Mouse (Mus musculus): ENCODE measurements at regions not wholly inside any gene's neighbourhood (a gene's known extent, or its start where the extent isn't known, plus 50 kb on each side); places are given as distances from the start of the nearest gene placed in this dataset.

GRCm38 (mm10) chr17:15208030-15208807, 166.9 kb upstream of the Gm3448 start:
- no peaks in the 10 kb centered on the region for H3K9me3 ChIP-seq (ENCODE audit: low read depth, low read length)
- TF ChIP-seq CTCF (IDR thresholded peaks at IDR 0.05; ENCODE audit: low read depth) = no peak
- peak overlapping the region; percentile 27 for H3K4me3 ChIP-seq (ENCODE audit: low read depth, low read length)
- 0 out of 2 replicates have a peak, but pooled peaks cover 3% of the 10 kb centered on the region for H3K4me1 ChIP-seq (ENCODE audit: insufficient read depth)
- DNase-seq (peak; percentile 83), ATAC-seq (ENCODE audit: insufficient read depth) (peak; percentile 59)
- 10% methylated on average over 19 of the region's 19 CpGs for WGBS
- no peak overlapping the region for H3K27ac ChIP-seq (ENCODE audit: low read depth)
- no peaks in the 10 kb centered on the region for H3K36me3 ChIP-seq (ENCODE audit: insufficient read depth)
- peak overlapping the region; percentile 53 for H3K4me2 ChIP-seq
- H3K27me3 ChIP-seq (ENCODE audit: insufficient read depth, low read length) = no peaks in the 10 kb centered on the region
- peak overlapping the region; percentile 15; the same call in 1 of the 2 replicates for H3K9ac ChIP-seq

DNA sequence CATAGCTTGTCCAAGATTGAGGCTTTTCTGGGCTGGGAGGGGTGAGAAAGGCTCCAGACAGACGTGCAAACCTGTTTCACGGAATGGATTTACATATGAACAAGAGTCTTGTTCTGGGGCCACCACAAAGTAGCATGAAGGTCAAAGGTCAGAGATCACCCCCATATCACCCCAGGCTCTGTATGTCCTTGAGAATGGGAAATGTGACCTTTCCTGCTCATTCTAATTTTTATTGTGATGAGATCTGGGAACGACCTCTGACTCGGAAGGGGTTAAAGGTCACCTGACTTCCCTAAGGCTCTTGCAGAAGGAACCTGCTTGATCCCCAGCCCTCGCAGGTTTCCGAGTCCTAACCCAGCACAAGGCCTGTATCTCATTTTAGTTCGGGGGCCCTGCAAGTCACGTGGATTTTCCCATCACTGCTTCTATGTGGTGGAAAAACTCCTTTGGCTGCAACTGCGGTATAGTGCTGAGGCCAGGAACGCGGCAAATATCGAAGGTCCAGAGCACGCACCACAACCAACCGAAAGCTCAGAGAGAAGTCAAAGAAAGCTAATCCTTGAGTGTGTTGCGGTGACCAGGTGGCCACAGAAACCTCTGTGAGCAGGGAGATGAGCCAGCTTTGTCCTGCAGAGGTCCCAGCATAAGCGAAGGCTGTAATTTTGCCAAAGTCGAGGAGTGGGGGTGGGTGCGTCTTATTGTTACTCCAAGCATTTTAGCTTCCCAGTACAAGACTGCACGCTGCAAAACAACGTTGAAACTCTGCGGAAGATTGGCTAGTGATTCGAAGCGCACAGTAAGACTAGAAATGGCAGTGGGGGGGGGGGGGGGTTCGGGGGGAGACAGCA, 166.1 kb upstream of the Gm3448 start:
- no peak for ATAC-seq (ENCODE audit: insufficient read depth)
- Histone ChIP-seq H3K36me3 (ENCODE audit: insufficient read depth) (no peaks in the 10 kb centered on the region), H3K27ac (ENCODE audit: low read depth) (no peak overlapping the region), H3K9ac (no peak overlapping the region), H3K4me3 (ENCODE audit: low read depth, low read length) (peak overlapping the region; percentile 27; the same call in 1 of the 2 replicates), H3K9me3 (ENCODE audit: low read depth, low read length) (no peaks in the 10 kb centered on the region), H3K4me2 (peak overlapping the region; percentile 53), H3K27me3 (ENCODE audit: insufficient read depth, low read length) (no peaks in the 10 kb centered on the region), H3K4me1 (ENCODE audit: insufficient read depth) (0 out of 2 replicates have a peak, but pooled peaks cover 3% of the 10 kb centered on the region)
- WGBS = 41% methylated on average over 24 of the region's 24 CpGs
- DNase-seq = peak; percentile 24
- no peak for TF ChIP-seq CTCF (IDR thresholded peaks at IDR 0.05; ENCODE audit: low read depth)

DNA sequence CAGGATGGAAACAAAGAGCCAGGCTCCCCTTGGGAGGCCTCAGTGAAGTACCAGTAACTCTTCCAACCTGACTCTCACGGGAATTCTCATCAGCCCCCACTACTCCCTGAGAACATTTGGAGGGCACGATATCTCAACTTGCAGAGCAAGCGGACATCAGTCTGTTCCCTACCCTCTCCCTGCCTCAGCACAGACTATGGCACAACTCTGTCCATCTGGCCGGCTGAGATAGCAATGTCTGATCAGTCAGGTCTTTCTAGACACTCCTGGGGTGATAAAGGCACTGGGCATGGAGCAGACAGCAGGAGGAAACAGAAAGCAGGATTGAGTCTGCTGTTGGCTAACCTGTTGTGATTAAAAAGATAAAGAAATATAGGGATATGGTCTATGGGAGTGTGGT, 164.5 kb upstream of the Gm3448 start:
- Histone ChIP-seq H3K9me3 (ENCODE audit: low read depth, low read length) (no peaks in the 10 kb centered on the region), H3K4me3 (ENCODE audit: low read depth, low read length) (no peak overlapping the region), H3K9ac (no peak overlapping the region), H3K36me3 (ENCODE audit: insufficient read depth) (no peaks in the 10 kb centered on the region), H3K4me1 (ENCODE audit: insufficient read depth) (0 out of 2 replicates have a peak, but pooled peaks cover 3% of the 10 kb centered on the region), H3K4me2 (no peak overlapping the region), H3K27ac (ENCODE audit: low read depth) (no peak overlapping the region), H3K27me3 (ENCODE audit: insufficient read depth, low read length) (no peaks in the 10 kb centered on the region)
- WGBS = 68% methylated on average over 4 of the region's 4 CpGs
- TF ChIP-seq CTCF (IDR thresholded peaks at IDR 0.05; ENCODE audit: low read depth) = no peak
- DNase-seq = no peak
- ATAC-seq (ENCODE audit: insufficient read depth) = no peak

DNA sequence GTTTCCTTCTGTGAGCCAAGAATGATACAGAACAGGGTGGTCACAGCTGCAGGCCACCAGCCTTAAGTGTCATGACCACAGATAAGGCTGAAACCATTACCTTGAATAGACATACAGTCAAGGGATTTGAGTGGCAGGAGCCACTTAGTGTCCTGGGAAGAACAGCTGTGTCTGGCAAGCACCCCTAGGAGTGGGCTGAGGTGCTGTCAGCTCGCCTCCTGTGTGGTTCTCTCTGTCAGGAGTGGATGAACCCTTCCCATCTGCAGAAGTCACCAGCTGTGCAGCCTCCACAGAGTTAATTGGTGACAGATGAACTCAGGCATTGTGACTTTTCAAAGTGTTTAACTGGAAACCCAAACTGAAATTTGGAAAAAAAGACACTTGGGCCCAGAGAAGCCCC, 163.2 kb upstream of the Gm3448 start:
- no peak for ATAC-seq (ENCODE audit: insufficient read depth)
- TF ChIP-seq CTCF (IDR thresholded peaks at IDR 0.05; ENCODE audit: low read depth) = no peak
- no peak overlapping the region for H3K27ac ChIP-seq (ENCODE audit: low read depth)
- H3K9me3 ChIP-seq (ENCODE audit: low read depth, low read length) = no peaks in the 10 kb centered on the region
- no peak overlapping the region for H3K9ac ChIP-seq
- H3K36me3 ChIP-seq (ENCODE audit: insufficient read depth) = no peaks in the 10 kb centered on the region
- H3K4me1 ChIP-seq (ENCODE audit: insufficient read depth) = 0 out of 2 replicates have a peak, but pooled peaks cover 3% of the 10 kb centered on the region
- DNase-seq = peak; percentile 7
- no peaks in the 10 kb centered on the region for H3K27me3 ChIP-seq (ENCODE audit: insufficient read depth, low read length)
- no peak overlapping the region for H3K4me3 ChIP-seq (ENCODE audit: low read depth, low read length)
- 35% methylated on average over 1 of the region's 1 CpGs for WGBS
- H3K4me2 ChIP-seq = no peak overlapping the region

DNA sequence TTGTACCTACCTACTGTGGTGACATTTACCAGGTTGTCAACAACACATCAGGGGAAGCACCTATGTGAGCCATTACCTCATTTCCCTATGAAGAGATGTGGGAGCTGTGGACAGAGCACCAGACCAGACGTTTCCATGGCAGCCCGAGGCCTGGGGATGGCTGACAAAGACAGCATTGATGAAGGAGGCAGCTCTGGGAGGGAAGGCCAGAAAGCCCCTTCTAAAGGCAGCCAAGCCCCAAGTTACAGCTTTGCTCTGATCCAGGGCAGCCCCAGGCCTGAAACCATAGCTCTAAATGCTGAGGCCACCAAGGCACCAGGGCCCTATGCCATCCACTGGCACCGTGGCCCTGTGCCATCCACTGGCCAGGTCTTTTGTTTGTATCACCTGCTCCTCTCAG, 157.9 kb upstream of the Gm3448 start:
- no peak overlapping the region for H3K4me2 ChIP-seq
- 57% methylated on average over 3 of the region's 3 CpGs for WGBS
- ATAC-seq (ENCODE audit: insufficient read depth) = no peak

DNA sequence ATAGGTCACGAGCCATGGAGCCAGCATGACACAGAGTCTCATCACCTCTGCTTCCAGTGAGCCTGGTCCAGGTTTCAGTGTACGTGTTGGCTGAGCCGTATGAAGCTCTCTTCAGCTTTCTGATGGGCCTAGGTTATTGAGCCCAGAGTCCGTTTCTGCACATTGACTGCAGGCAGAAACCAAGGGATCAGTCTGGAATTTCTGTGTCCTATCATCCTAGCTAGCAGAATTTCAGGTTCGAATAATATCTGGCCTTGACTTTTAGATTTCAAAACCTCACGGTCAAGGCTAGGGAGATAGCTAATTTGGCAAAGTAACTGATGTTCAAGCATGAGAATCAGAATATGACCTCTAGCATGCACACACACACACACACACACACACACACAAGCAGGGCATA, 156.0 kb upstream of the Gm3448 start:
- Histone ChIP-seq H3K36me3 (ENCODE audit: insufficient read depth) (no peaks in the 10 kb centered on the region), H3K27ac (ENCODE audit: low read depth) (no peak overlapping the region), H3K27me3 (ENCODE audit: insufficient read depth, low read length) (no peaks in the 10 kb centered on the region), H3K9me3 (ENCODE audit: low read depth, low read length) (no peaks in the 10 kb centered on the region), H3K4me1 (ENCODE audit: insufficient read depth) (peaks cover 20% of the 10 kb centered on the region), H3K4me3 (ENCODE audit: low read depth, low read length) (no peak overlapping the region), H3K4me2 (no peak overlapping the region), H3K9ac (no peak overlapping the region)
- no peak for TF ChIP-seq CTCF (IDR thresholded peaks at IDR 0.05; ENCODE audit: low read depth)
- ATAC-seq (ENCODE audit: insufficient read depth) (no peak), DNase-seq (no peak)
- 76% methylated on average over 6 of the region's 6 CpGs for WGBS

More for the DNA sequence above, 157.9 kb upstream of the Gm3448 start:
- no peaks in the 10 kb centered on the region for H3K27me3 ChIP-seq (ENCODE audit: insufficient read depth, low read length)
- no peak overlapping the region for H3K9ac ChIP-seq
- TF ChIP-seq CTCF (IDR thresholded peaks at IDR 0.05; ENCODE audit: low read depth) = no peak
- DNase-seq = no peak
- H3K27ac ChIP-seq (ENCODE audit: low read depth) = no peak overlapping the region
- H3K36me3 ChIP-seq (ENCODE audit: insufficient read depth) = no peaks in the 10 kb centered on the region
- no peak overlapping the region for H3K4me3 ChIP-seq (ENCODE audit: low read depth, low read length)
- H3K9me3 ChIP-seq (ENCODE audit: low read depth, low read length) = no peaks in the 10 kb centered on the region
- H3K4me1 ChIP-seq (ENCODE audit: insufficient read depth) = peaks cover 10% of the 10 kb centered on the region

- no peak for TF ChIP-seq CTCF (IDR thresholded peaks at IDR 0.05; ENCODE audit: low read depth)
- no peak for ATAC-seq (ENCODE audit: insufficient read depth)
- H3K4me1 ChIP-seq (ENCODE audit: insufficient read depth) = peaks cover 20% of the 10 kb centered on the region
- no peak overlapping the region for H3K27ac ChIP-seq (ENCODE audit: low read depth)
- no peaks in the 10 kb centered on the region for H3K9me3 ChIP-seq (ENCODE audit: low read depth, low read length)
- no peak overlapping the region for H3K4me3 ChIP-seq (ENCODE audit: low read depth, low read length)
- H3K4me2 ChIP-seq = no peak overlapping the region
- 66% methylated on average over 2 of the region's 2 CpGs for WGBS
- no peaks in the 10 kb centered on the region for H3K27me3 ChIP-seq (ENCODE audit: insufficient read depth, low read length)
- DNase-seq = no peak
- H3K9ac ChIP-seq = no peak overlapping the region
- no peaks in the 10 kb centered on the region for H3K36me3 ChIP-seq (ENCODE audit: insufficient read depth)
These were observed 154.5 kb upstream of the Gm3448 start for GRCm38 (mm10) chr17:15195819-15196218.
